Mouse (Mus musculus): ENCODE results near the gene Zfp184. TPM values are rescaled to one million over a fixed set of nuclear protein-coding genes. Genes with fewer than 3 reads are reported as not detected.
A peak's percentile ranks its signal among the peaks of the same experiment; 100 is the strongest.

Gene Zfp184
- polyA plus RNA-seq, 1 experiment from 2014 or later, result 7.1 TPM

DNA sequence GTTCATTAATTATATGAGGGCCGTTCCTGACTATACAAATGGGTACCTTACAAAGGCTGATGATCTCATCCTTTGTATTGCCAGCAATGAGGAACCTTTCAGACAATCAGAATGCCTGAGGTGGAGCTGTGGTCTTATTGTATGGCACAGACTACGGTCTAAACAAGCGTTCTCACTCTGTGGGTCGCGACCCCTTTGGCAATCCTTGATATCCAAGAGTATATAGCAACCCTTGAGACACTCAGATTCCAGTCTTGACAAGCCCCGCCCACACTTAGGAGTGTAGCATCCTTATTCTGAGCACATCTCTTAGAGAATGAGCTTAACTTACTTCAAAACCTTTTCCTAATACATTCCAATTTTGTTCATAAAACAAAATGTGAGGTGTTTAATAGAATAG, 28.8 kb upstream of the Zfp184 start:
- ATAC-seq (ENCODE audit: insufficient number of reproducible peaks, insufficient read depth, low FRiP score, low read depth), result no peak
- no peaks in the 10 kb centered on the region for H3K9me3 ChIP-seq (ENCODE audit: control insufficient read depth, low read length)
- WGBS, result 50% methylated on average over 6 of the region's 6 CpGs

GRCm38 (mm10) chr13:21917040-21917439, 27.9 kb upstream of the Zfp184 start:
- no peaks in the 10 kb centered on the region for H3K27me3 ChIP-seq (ENCODE audit: control insufficient read depth, insufficient read depth, low read length)
- H3K9me3 ChIP-seq (ENCODE audit: control insufficient read depth, low read length), result no peaks in the 10 kb centered on the region
- H3K27ac ChIP-seq (replicated peaks in 1 of 2; ENCODE audit: control insufficient read depth in 1 of 2, insufficient read depth in 1 of 2, low read depth in 2 of 2, low read length in 2 of 2), result no peak overlapping the region
- H3K36me3 ChIP-seq (ENCODE audit: control insufficient read depth, insufficient read depth, low read length), result no peaks in the 10 kb centered on the region
- WGBS, result 10% methylated on average over 13 of the region's 13 CpGs
- no peak overlapping the region for H3K9ac ChIP-seq (ENCODE audit: low read length)
- ATAC-seq (ENCODE audit: insufficient number of reproducible peaks, insufficient read depth, low FRiP score, low read depth), result no peak
- H3K4me1 ChIP-seq (ENCODE audit: control insufficient read depth in 2 of 2, insufficient read depth in 2 of 2, low read length in 2 of 2), result peaks cover 0 to 6% of the 10 kb centered on the region in 2 experiments; a peak in 1 of 4 replicates
- H3K4me2 ChIP-seq (ENCODE audit: low read length), result peak overlapping the region; percentile 89
- peak overlapping the region in 1 of 2 experiments; percentile 47; a peak in 1 of 4 replicates for H3K4me3 ChIP-seq (ENCODE audit: control insufficient read depth in 1 of 2, insufficient read depth in 1 of 2, low read depth in 1 of 2, low read length in 2 of 2)

More for the DNA sequence above, 28.8 kb upstream of the Zfp184 start:
- H3K27ac ChIP-seq (replicated peaks in 1 of 2; ENCODE audit: control insufficient read depth in 1 of 2, insufficient read depth in 1 of 2, low read depth in 2 of 2, low read length in 2 of 2), result no peak overlapping the region
- no peaks in the 10 kb centered on the region for H3K27me3 ChIP-seq (ENCODE audit: control insufficient read depth, insufficient read depth, low read length)
- no peak overlapping the region for H3K4me2 ChIP-seq (ENCODE audit: low read length)
- peaks cover 2 to 6% of the 10 kb centered on the region in 2 experiments; a peak in 3 of 4 replicates for H3K4me1 ChIP-seq (ENCODE audit: control insufficient read depth in 2 of 2, insufficient read depth in 2 of 2, low read length in 2 of 2)
- H3K4me3 ChIP-seq (ENCODE audit: control insufficient read depth in 1 of 2, insufficient read depth in 1 of 2, low read depth in 1 of 2, low read length in 2 of 2), result no peak overlapping the region
- H3K36me3 ChIP-seq (ENCODE audit: control insufficient read depth, insufficient read depth, low read length), result no peaks in the 10 kb centered on the region
- no peak overlapping the region for H3K9ac ChIP-seq (ENCODE audit: low read length)

DNA sequence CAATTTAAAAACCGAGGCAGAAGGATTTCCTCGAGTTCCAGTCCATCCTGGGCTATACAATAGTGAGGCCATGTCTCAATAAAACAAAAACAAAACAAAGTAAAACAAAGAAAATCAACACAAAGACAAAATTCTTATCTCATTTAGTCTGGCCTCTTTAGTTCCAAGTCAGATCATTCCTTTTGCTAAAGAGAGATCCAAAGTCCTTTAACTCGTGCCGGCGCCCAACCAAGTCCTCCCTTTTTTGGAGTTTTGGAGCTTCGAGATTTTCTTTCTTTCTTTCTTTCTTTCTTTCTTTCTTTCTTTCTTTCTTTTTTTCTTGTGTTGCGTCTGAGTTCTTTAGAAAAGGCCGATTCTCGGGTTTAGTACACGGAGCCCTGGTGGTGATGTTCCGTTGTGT, 27.4 kb upstream of the Zfp184 start:
- ATAC-seq (ENCODE audit: insufficient number of reproducible peaks, insufficient read depth, low FRiP score, low read depth), result no peak
- Histone ChIP-seq H3K9me3 (ENCODE audit: control insufficient read depth, low read length) (no peaks in the 10 kb centered on the region), H3K27me3 (ENCODE audit: control insufficient read depth, insufficient read depth, low read length) (no peaks in the 10 kb centered on the region), H3K4me2 (ENCODE audit: low read length) (peak overlapping the region; percentile 89), H3K27ac (replicated peaks in 1 of 2; ENCODE audit: control insufficient read depth in 1 of 2, insufficient read depth in 1 of 2, low read depth in 2 of 2, low read length in 2 of 2) (no peak overlapping the region), H3K4me1 (ENCODE audit: control insufficient read depth in 2 of 2, insufficient read depth in 2 of 2, low read length in 2 of 2) (peaks cover 0 to 6% of the 10 kb centered on the region in 2 experiments; a peak in 1 of 4 replicates), H3K4me3 (ENCODE audit: control insufficient read depth in 1 of 2, insufficient read depth in 1 of 2, low read depth in 1 of 2, low read length in 2 of 2) (peak overlapping the region; percentile 47 to 52), H3K9ac (ENCODE audit: low read length) (no peak overlapping the region), H3K36me3 (ENCODE audit: control insufficient read depth, insufficient read depth, low read length) (no peaks in the 10 kb centered on the region)
- WGBS, result 4% methylated on average over 11 of the region's 11 CpGs

DNA sequence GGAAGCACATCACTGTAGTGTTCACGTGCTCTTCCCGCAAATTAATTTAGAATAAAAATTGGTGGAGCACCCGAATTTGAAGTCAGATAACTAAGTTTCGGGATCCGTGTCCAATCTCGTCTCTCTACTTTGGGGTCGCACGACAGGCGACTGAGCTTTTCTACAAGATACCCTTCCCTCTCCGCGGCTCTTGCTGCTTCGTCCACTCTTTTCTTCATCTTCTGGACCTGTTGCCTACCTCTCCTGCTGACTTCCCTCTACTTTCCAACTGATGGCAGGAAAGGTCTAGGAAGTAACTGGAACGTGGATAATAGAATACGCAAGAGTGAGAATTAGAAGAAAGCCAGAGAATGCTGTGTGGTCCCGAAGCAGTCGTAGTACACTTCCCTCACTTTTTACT, 26.9 kb upstream of the Zfp184 start:
- no peaks in the 10 kb centered on the region for H3K36me3 ChIP-seq (ENCODE audit: control insufficient read depth, insufficient read depth, low read length)
- H3K27ac ChIP-seq (replicated peaks in 1 of 2; ENCODE audit: control insufficient read depth in 1 of 2, insufficient read depth in 1 of 2, low read depth in 2 of 2, low read length in 2 of 2), result no peak overlapping the region
- H3K9me3 ChIP-seq (ENCODE audit: control insufficient read depth, low read length), result no peaks in the 10 kb centered on the region
- under 1% methylated on average over 16 of the region's 16 CpGs for WGBS
- peaks cover 0 to 6% of the 10 kb centered on the region in 2 experiments; a peak in 1 of 4 replicates for H3K4me1 ChIP-seq (ENCODE audit: control insufficient read depth in 2 of 2, insufficient read depth in 2 of 2, low read length in 2 of 2)
- no peak for ATAC-seq (ENCODE audit: insufficient number of reproducible peaks, insufficient read depth, low FRiP score, low read depth)
- H3K4me2 ChIP-seq (ENCODE audit: low read length), result peak overlapping the region; percentile 89
- peak overlapping the region; percentile 47 to 52 for H3K4me3 ChIP-seq (ENCODE audit: control insufficient read depth in 1 of 2, insufficient read depth in 1 of 2, low read depth in 1 of 2, low read length in 2 of 2)
- peak overlapping the region; percentile 52 for H3K9ac ChIP-seq (ENCODE audit: low read length)
- H3K27me3 ChIP-seq (ENCODE audit: control insufficient read depth, insufficient read depth, low read length), result no peaks in the 10 kb centered on the region

- Histone ChIP-seq H3K4me1 (ENCODE audit: control insufficient read depth in 2 of 2, insufficient read depth in 2 of 2, low read length in 2 of 2) (peaks cover 0 to 6% of the 10 kb centered on the region in 2 experiments; a peak in 1 of 4 replicates), H3K27me3 (ENCODE audit: control insufficient read depth, insufficient read depth, low read length) (no peaks in the 10 kb centered on the region), H3K9ac (ENCODE audit: low read length) (peak overlapping the region; percentile 52), H3K36me3 (ENCODE audit: control insufficient read depth, insufficient read depth, low read length) (no peaks in the 10 kb centered on the region), H3K9me3 (ENCODE audit: control insufficient read depth, low read length) (no peaks in the 10 kb centered on the region), H3K27ac (replicated peaks in 1 of 2; ENCODE audit: control insufficient read depth in 1 of 2, insufficient read depth in 1 of 2, low read depth in 2 of 2, low read length in 2 of 2) (no peak overlapping the region), H3K4me2 (ENCODE audit: low read length) (peak overlapping the region; percentile 89), H3K4me3 (ENCODE audit: control insufficient read depth in 1 of 2, insufficient read depth in 1 of 2, low read depth in 1 of 2, low read length in 2 of 2) (peak overlapping the region; percentile 47 to 51)
- peak; percentile 71 for ATAC-seq (ENCODE audit: insufficient number of reproducible peaks, insufficient read depth, low FRiP score, low read depth)
- WGBS, result 1% methylated on average over 38 of the region's 38 CpGs
These were observed 26.1 kb upstream of the Zfp184 start for GRCm38 (mm10) chr13:21918570-21919419.

- Histone ChIP-seq H3K4me1 (ENCODE audit: control insufficient read depth in 2 of 2, insufficient read depth in 2 of 2, low read length in 2 of 2) (no peaks in the 10 kb centered on the region; a peak in 1 of 4 replicates), H3K9ac (ENCODE audit: low read length) (no peak overlapping the region), H3K4me3 (ENCODE audit: control insufficient read depth in 1 of 2, insufficient read depth in 1 of 2, low read depth in 1 of 2, low read length in 2 of 2) (peak overlapping the region in 1 of 2 experiments; percentile 47; a peak in 2 of 4 replicates), H3K27me3 (ENCODE audit: control insufficient read depth, insufficient read depth, low read length) (no peaks in the 10 kb centered on the region), H3K27ac (replicated peaks in 1 of 2; ENCODE audit: control insufficient read depth in 1 of 2, insufficient read depth in 1 of 2, low read depth in 2 of 2, low read length in 2 of 2) (no peak overlapping the region), H3K9me3 (ENCODE audit: control insufficient read depth, low read length) (no peaks in the 10 kb centered on the region), H3K4me2 (ENCODE audit: low read length) (peak overlapping the region; percentile 89), H3K36me3 (ENCODE audit: control insufficient read depth, insufficient read depth, low read length) (no peaks in the 10 kb centered on the region)
- no peak for ATAC-seq (ENCODE audit: insufficient number of reproducible peaks, insufficient read depth, low FRiP score, low read depth)
- 5% methylated on average over 11 of the region's 11 CpGs for WGBS
These were observed 25.0 kb upstream of the Zfp184 start for GRCm38 (mm10) chr13:21919836-21920431.

DNA sequence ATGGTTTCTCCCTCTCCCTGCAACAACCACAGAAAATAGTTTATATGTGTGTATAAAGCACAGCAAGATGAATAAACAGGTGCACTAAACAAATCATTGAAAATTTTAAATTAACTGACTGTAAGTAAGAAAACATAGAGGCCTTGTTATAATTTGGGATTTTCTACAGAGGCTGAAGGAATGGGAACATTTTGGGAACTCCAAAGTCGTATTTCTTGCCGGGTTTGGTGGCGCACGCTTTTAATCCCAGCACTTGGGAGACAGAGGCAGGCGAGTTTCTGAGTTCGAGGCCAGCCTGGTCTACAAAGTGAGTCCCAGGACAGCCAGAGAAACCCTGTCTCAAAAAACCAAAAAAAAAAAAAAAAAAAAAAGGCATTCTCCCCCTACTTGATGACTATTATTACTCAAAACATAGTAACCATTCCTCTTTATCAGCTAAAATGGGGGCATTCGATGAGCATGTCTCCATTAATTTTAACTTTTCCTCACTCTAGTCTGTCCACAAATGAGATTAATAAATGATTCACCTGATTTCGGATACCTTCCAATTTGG, 24.1 kb upstream of the Zfp184 start:
- H3K4me2 ChIP-seq (ENCODE audit: low read length), result no peak overlapping the region
- H3K9me3 ChIP-seq (ENCODE audit: control insufficient read depth, low read length), result no peaks in the 10 kb centered on the region
- no peak overlapping the region for H3K9ac ChIP-seq (ENCODE audit: low read length)
- H3K27ac ChIP-seq (replicated peaks in 1 of 2; ENCODE audit: control insufficient read depth in 1 of 2, insufficient read depth in 1 of 2, low read depth in 2 of 2, low read length in 2 of 2), result no peak overlapping the region
- no peaks in the 10 kb centered on the region for H3K36me3 ChIP-seq (ENCODE audit: control insufficient read depth, insufficient read depth, low read length)
- WGBS, result 35% methylated on average over 8 of the region's 8 CpGs
- no peaks in the 10 kb centered on the region; a peak in 1 of 4 replicates for H3K4me1 ChIP-seq (ENCODE audit: control insufficient read depth in 2 of 2, insufficient read depth in 2 of 2, low read length in 2 of 2)
- no peak overlapping the region for H3K4me3 ChIP-seq (ENCODE audit: control insufficient read depth in 1 of 2, insufficient read depth in 1 of 2, low read depth in 1 of 2, low read length in 2 of 2)
- H3K27me3 ChIP-seq (ENCODE audit: control insufficient read depth, insufficient read depth, low read length), result no peaks in the 10 kb centered on the region
- ATAC-seq (ENCODE audit: insufficient number of reproducible peaks, insufficient read depth, low FRiP score, low read depth), result no peak
